Mouse (Mus musculus) left cerebral cortex, adult 11 months (tissue): ENCODE results near the gene Atg16l2.

Experiments
- DNase-seq: peaks from one replicate; pipeline ENCODE4 v3.0.0; 2022; ENCODE audit warnings: low spot score

Atg16l2 gene

GRCm38 (mm10) chr7:101321218-101321827 lies 19.3 kb upstream of the Atg16l2 start:
- no peak for DNase-seq

- no peak for DNase-seq
Observed at GRCm38 (mm10) chr7:101320399-101321217, 18.6 kb upstream of the Atg16l2 start.

- DNase-seq = no peak
Observed at GRCm38 (mm10) chr7:101319796-101320195, 17.7 kb upstream of the Atg16l2 start.

GRCm38 (mm10) chr7:101318848-101319247 lies 16.8 kb upstream of the Atg16l2 start:
- DNase-seq = no peak

GRCm38 (mm10) chr7:101317014-101317413 lies 15.0 kb upstream of the Atg16l2 start, which contains the start of gene Stard10:
Gene Stard10, plus strand, starts transcription at chr7:101317086.
- no peak for DNase-seq

- DNase-seq = no peak
Observed at GRCm38 (mm10) chr7:101316591-101317001, 14.5 kb upstream of the Atg16l2 start.

- DNase-seq = no peak
Observed at GRCm38 (mm10) chr7:101315699-101316098, 13.6 kb upstream of the Atg16l2 start.

- peak; percentile 77 for DNase-seq
Observed at GRCm38 (mm10) chr7:101314396-101314795, 12.3 kb upstream of the Atg16l2 start.

- no peak for DNase-seq
Observed at GRCm38 (mm10) chr7:101313033-101313432, 11.0 kb upstream of the Atg16l2 start.

- DNase-seq = no peak
Observed at GRCm38 (mm10) chr7:101311061-101311460, 9.0 kb upstream of the Atg16l2 start.

- DNase-seq = peak; percentile 98
Observed at GRCm38 (mm10) chr7:101310327-101311028, 8.4 kb upstream of the Atg16l2 start.

- no peak for DNase-seq
Observed at GRCm38 (mm10) chr7:101309985-101310326, 7.9 kb upstream of the Atg16l2 start.

- no peak for DNase-seq
Observed at GRCm38 (mm10) chr7:101306841-101307240, 4.8 kb upstream of the Atg16l2 start.

GRCm38 (mm10) chr7:101302691-101303090 lies 640 bp upstream of the Atg16l2 start:
- no peak for DNase-seq

GRCm38 (mm10) chr7:101301361-101301880 lies 630 bp downstream of the Atg16l2 start:
- no peak for DNase-seq

- no peak for DNase-seq
Observed at GRCm38 (mm10) chr7:101298375-101298774, 3.7 kb downstream of the Atg16l2 start.

- no peak for DNase-seq
Observed at GRCm38 (mm10) chr7:101297023-101297405, 5.0 kb downstream of the Atg16l2 start.

- DNase-seq = peak; percentile 82
Observed at GRCm38 (mm10) chr7:101296252-101297022, 5.6 kb downstream of the Atg16l2 start.

- DNase-seq = no peak
Observed at GRCm38 (mm10) chr7:101295438-101295837, 6.6 kb downstream of the Atg16l2 start.

- DNase-seq = no peak
Observed at GRCm38 (mm10) chr7:101293611-101294010, 8.4 kb downstream of the Atg16l2 start.

GRCm38 (mm10) chr7:101293138-101293537 lies 8.9 kb downstream of the Atg16l2 start:
- DNase-seq = no peak

GRCm38 (mm10) chr7:101292696-101293095 lies 9.4 kb downstream of the Atg16l2 start:
- no peak for DNase-seq
